Mouse (Mus musculus) heart, postnatal 10 days (tissue): ENCODE measurements around the gene Mpg. TPM values are rescaled to one million over a fixed set of nuclear protein-coding genes. Genes with fewer than 3 reads are reported as not detected.
A peak's percentile ranks its signal among the peaks of the same experiment; 100 is the strongest.

Source experiments
- DNase-seq, 2 experiments: peaks; one replicate each; pipeline ENCODE4 v3.0.0; 2021
- intact Hi-C: fragments of 180-260 bp; cut with DNase I; formaldehyde crosslinking; loops from one replicate; pipeline ENCODE4 v1.15.1; 2025
- total RNA-seq, 2 experiments: library from RNA; stranded (reverse); gene quantifications; 2 replicates each; pipeline ENCODE4 v1.2.3; 2021

Gene Mpg
- total RNA-seq, 2 experiments from 2014 or later, result 9.8 to 10.3 TPM

DNA sequence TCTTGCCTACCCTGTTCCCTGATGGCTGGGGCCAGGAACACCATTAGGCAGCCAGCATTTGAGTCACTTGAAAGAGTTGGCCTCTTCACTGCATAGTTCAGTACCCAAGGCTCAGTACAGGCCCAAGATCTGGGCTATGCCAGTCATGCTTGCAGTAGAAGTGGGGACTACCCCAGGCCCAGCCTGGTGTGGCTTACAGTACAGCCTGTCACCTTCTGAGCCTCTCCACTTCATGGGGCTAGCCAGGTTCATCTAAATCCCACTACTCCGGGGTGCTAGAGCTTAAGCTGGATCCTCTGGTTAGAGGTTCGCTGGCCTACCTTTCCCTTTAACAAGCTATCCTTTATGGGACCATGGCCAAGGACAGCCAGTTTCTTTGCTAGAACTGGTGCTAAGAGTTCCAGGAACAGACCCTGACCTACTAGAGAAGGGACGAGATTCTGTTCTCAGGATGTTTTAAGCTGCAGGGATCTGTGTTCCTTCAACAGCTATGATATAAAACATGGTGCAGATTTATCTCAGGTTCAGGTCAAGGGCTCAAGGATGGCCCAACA is 2.1 kb downstream of the Mpg start:
- intact Hi-C loops, result no loop called here
- DNase-seq, result no peak

DNA sequence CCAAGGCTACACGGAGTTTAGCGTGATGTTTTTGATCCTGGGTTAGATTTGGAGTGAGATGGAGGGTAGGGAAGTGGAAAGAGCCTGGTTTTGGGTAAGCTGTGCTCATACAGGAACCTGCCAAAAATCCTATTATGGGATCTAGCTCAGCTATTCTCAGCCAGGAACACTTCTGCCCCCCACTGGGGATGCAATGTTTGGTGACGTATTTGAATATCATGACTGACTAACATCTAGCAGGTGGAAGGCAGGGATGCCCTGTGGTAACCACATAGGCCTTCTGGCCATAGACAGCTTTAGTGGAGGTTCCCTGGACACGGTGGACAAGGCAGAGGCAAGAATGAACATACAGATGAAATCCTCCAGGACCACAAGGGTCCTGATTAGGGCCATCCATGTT is 3.9 kb downstream of the Mpg start:
- DNase-seq, result peak in 1 of 2 experiments; percentile 25
- intact Hi-C loops, result no loop called here

DNA sequence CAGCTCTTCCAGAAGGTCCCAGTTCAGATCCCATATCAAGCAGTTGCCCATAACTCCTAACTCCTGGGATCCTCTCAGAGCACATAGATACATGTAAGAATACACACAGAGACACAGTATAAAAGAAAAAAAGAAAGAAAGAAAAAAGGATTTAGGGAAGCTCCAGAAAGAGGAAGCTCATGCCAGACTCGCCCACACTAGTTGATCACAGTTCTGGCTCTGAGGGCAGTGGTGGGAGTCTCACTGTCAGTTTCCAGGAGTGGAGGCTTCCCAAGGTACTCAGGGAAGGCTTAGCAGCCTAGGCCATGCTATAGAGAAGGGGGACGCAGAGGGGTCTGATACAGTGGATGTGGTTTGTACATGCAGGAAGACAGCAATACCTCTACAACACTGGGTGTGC is 4.8 kb downstream of the Mpg start:
- no peak for DNase-seq
- intact Hi-C loops, result no loop called here

DNA sequence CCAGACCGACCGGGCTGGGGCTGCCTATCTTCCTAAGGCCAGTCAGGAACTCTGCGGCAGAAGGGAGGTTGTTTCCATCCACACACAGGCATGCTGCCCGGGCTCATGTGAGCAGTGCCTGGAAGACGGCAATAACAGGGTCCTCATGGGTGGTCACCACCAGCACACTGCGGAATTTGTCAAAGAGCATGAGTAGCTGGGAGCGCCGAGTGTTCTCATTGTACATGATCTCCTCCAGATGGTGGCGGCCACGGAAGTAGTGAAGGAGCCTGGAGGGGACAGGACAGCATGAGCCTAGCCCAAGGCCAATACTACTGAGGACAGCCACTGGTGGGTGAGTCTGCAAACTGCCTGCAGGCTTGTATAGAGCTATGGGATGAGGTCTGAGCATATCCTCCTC is 6.5 kb downstream of the Mpg start:
- peak in 1 of 2 experiments; percentile 37 for DNase-seq
- intact Hi-C loops, result no loop called here

DNA sequence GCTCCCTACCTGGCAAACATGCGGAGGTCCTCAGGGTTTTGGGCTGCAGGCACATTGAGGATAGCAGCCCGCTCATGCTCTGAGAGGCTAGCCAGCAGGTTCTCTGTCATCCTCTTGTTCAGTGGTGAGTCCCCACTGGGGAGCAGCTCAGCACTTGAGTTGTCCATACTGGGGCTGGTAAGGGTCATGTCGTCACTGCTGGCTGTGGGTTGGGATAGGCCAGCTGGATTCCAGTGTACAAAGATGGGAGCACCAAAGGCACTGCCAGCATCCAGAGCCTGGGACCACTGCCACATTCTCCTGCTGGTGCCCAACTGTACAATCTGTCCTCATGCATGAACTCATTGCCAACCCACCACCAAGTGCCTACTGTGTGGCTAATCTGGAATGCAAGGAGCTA is 7.6 kb downstream of the Mpg start:
- intact Hi-C loops, result no loop called here
- peak; percentile 45 to 47 for DNase-seq

DNA sequence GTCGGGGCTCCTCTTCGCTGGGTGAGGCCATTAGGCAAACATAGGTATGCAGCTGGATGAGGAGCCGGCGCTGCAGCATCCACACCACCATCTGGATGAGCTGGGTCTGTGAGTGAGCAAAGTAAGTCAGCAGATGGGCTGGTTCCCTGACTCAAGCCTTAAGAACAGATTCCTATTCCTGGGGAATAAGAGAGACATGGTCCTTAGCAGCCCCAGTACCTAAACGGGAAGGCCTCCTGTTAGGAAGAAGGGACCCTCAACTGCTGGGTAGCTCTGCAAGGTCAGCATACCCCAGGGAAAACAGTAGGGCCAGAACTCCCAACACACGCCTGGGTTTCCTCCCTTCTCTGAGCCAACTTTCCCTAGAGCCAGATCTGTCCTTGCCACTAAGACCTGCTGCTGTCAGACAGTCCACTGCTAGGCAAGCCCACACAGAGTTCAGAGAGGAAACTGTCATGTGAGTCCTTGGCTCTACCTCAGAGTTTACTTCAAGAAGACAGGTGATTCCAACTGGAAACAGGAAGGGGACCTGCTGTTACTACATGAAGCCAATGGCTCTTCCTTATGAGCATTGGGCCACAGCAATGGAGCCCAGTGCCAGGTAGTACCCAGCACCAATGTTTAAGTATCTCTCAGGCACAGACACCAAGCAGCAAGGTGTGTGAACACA is 8.6 kb downstream of the Mpg start:
- no peak for DNase-seq
- intact Hi-C loops, result no loop called here

DNA sequence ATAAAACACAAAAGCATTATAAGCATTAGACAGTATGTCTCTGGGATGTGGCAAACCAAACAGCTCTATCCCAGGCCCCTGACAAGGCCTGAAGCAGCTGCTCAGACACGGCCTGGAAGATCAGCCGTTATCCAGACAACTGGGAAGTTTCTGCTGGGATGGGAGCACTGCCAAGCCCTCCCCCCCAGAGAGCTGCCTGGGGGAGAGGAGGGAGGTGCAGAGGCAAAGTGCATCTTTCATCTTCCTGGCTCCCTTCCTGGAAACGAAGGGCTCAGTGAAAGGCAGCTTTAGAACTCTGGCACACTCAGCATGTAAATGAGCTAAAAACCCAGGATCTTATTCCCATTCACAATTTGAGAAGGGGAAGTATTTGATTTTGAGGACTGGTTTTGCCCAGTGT is 9.3 kb downstream of the Mpg start:
- peak; percentile 79 to 83 for DNase-seq
- intact Hi-C loops, result no loop called here

DNA sequence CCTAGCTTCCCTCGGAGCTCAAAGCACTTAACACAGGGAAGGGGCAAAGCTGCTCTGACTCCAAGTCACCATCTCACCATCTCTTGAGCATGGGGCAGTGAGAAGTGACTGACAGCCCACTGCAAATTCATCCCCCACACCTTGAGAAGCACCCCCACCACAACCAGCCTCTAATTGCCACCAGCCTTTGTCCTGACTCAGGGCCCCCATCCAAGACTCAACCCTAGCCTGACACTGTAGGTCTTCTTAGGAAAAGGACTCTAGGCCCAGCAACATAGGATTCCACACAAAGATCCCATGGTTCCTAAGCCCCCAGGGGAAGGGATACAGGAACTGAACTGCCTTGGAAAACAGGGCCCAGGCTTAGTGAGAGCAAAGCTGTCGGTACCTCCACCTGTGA is 9.8 kb downstream of the Mpg start:
- no peak for DNase-seq
- intact Hi-C loops, result no loop called here

DNA sequence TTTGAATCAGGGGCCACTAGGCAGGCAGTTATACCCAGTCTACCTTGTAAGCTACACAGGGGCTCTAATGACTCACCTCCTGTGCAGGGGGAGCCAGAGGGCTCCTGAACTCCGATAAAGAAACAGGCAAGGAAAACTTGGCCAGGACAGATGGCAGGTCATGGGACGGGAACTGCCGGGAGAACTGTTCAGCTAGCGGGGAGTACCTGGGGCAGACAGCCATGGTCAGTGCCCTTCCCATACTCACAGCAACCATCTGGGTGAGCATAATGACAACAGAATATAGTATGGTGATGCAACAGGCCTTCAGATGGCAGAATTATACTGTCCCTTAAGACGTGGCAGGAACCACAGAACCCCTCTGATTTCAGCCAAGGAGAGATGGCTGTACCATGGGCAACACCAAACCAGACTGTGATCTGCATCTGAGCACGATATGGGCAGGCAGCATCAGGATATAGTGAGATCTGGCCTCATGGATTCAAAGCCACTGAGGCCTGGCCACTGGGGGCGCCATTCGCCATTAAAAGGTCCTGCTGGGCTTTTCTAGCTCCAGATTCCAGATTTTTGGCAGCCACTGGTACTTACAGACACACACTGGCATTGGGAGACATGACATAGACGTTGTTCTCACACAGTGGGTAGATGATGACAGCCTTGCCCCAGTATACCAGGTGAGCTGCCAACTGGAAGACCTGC is 10.6 kb downstream of the Mpg start:
- peak; percentile 60 to 80 for DNase-seq
- intact Hi-C loops, result no loop called here

DNA sequence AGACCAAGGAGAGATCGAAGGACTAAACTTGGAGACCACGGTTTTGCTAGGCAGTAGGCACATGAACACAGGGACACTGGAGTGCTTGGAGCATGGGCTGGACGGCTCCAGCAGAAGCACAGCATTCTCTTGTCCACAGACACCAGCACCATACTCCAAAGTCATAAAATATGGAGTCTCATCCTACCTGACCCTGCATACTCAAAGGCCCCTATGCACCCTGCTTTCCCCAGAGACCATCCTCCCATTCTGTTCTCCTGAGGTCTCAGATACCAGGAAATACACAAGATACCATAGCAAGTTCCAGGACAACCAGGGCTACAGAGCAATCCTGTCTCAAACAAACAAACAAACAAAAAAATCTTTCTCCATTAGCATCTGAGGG is 11.1 kb downstream of the Mpg start:
- intact Hi-C loops, result no loop called here

DNA sequence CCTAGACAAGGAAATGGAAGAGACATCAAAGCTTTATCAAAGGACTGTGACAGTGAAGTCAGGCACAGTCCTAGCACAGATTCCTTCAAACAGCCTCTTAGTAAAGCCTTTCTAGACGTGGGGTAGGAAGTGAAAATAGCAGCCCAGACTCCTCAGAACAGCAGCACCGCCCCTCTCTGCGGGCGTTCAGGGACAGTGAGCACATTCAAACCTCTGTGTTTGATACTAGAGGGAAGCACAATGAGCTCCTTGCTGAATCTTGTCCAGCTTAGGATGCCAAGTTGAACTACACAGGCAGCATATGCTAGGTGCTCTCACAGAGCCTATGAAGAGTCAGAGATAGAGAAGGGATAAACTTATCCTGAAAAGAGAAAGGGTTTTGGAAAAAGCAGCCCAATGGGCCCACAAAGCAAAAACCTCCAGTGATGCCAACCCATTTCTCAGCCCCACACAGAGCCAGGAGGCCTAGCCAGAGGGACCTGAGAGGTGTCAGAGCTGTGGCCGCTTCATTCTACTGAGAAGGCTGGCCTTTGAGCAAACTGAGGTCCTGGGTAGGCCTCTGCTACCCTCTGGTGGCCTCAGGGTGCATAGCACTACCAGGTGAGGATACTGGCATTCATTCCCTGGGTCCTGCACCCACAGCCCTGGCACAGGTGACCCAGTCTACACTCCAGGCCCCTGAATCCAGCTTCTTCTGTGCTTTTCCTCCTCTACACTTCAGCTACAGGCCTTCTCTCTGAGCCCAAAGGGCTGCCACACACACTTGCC is 12.0 kb downstream of the Mpg start:
- intact Hi-C loops, result loop anchor here (1.0 kb wide), 2 partner anchors 21 to 56 kb away; no protein-coding TSS in a partner anchor
- peak; percentile 78 to 83 for DNase-seq

More for the DNA sequence above, 11.1 kb downstream of the Mpg start:
- no peak for DNase-seq

DNA sequence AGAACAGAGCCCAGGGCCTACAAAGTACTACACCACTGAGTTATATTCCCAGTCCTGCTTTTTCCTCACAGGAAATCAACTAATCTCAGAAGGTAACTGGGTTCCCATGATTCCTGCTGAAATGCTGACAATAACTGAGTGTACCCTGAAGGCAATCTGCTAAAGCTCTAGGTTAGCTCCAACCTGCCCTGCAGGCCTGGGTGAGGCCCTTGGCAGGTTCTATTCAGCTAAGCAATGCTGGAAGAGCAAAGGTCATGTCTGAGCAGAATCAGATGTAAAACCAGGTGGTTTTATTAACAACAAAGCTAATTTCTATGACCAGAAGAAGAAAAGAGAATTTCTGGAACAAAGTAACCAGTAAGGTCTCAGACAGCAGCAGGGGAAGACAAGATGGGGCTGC is 15.1 kb downstream of the Mpg start:
- intact Hi-C loops, result loop anchor here (5.0 kb wide), 2 partner anchors 34 to 46 kb away; partner anchors contain the start of genes Hbq1b and Snrnp25
- no peak for DNase-seq

DNA sequence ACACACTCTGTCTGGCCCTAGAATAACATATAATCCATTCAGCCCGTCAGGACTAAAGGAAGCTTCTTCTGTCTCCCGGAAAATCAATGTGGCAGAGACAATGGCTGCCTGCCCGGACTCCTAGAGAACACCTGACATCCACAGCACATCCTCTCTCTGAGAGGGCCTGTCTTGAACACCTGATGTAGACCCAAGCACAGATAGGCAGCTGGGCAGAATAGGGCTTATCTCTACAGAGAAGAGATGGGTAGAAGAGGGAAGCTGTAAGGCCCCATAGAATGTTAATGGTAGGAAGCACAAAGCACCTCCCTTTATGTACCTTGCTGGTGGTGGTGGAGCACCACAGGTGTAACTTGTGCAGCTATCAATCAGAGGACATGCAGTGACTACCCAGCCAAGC is 15.9 kb downstream of the Mpg start:
- DNase-seq, result no peak
- intact Hi-C loops, result loop anchor here (5.0 kb wide), 2 partner anchors 35 to 45 kb away; partner anchors contain the start of genes Hbq1b and Snrnp25

DNA sequence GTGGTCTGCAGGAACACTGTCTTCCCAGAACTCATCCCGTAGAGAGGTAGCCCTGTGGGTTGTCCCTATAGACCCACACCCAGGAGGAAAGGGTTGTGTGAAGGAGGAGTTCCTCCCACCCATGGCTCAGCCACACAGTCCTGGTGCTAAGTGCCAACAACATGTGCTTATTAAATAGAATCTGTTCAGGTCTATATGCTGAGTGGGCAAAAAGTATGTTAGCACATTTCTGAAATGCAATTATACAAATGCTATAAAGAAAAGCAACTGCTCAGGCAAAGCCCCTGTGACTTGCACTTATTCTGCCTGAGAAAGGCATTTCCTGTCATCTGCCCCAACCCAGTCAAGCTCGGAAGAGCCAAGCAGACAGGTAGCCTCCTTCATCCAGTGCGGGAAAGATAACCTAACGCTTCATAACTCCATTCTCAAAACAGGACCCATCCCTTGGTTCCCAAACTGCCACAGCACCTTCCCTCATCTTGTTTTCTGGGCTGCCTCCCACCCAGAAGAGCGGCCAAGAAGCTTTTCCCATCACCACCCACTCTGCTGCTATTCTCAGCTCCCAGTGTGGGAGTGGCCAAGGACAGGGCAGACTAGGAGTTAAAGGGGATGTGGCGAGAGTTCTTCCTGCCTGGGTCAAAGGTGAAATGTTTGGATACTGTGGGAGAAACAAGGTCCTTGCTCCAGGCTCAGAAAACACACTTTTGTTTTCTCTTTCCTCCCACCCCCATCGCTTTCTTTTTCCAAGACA is 17.1 kb downstream of the Mpg start:
- peak in 1 of 2 experiments; percentile 35 for DNase-seq
- intact Hi-C loops, result loop anchor here (5.0 kb wide), 2 partner anchors 36 to 44 kb away; partner anchors contain the start of genes Hbq1b and Snrnp25

DNA sequence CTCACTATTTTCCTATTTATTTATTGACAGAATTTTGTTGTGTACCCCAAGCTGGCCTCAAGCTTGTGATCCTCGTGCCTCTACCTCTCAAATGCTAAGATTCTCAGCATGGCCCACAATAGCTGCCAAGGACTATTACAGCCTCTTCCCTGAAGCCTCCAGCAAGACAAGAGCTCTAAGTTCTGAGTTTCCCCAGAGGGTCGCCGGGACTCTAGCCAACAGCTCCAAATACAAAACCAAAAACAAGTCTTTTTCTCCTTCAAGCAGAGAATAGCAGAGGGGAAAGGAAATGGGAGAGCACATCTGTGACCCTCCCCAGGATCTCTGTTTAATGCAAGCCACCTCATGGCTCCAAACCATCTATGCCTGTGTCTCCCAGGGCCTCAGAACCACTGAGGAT is 17.8 kb downstream of the Mpg start:
- peak; percentile 55 to 58 for DNase-seq
- intact Hi-C loops, result loop anchor here (5.0 kb wide), 2 partner anchors 37 to 43 kb away; partner anchors contain the start of genes Hbq1b and Snrnp25

DNA sequence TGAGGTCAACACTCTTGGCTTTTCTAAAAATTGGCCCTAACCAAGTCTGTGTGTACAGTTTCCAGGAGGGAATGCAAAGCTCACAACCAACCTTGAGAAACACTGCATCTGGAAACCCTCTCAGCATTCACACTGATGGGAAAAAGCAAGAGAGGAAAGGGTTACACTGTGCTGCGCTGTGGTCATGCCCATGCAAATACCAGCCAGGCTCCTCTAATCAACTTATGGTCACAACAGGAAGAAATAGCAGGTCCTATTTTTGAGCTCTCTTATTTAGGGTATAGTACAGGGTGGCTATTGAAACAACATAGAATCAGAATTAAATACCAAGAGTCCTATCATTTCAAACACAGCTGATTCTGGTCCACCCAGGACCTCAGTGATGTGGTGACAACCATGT is 18.3 kb downstream of the Mpg start:
- DNase-seq, result no peak
- intact Hi-C loops, result loop anchor here (5.0 kb wide), 2 partner anchors 37 to 43 kb away; partner anchors contain the start of genes Hbq1b and Snrnp25

DNA sequence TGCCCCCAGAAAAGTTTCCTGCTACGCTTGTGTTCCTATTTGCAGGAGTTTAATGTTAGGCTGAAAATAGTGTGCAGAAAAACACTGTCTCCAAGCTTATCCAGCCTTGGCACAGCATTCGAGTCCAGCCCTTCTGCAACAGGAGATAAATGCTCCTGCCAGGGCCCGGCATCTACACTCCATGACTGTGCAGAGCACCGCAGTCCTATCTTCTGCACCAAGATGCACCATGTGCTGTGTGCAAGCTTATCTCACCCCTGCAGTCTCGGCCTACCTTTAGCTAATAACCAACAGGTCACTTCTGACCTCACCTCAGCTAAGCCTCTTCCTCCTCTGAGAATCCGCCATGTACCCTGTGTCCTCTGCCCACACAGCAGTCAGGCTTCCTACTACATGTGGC is 19.3 kb downstream of the Mpg start:
- no peak for DNase-seq
- intact Hi-C loops, result no loop called here

DNA sequence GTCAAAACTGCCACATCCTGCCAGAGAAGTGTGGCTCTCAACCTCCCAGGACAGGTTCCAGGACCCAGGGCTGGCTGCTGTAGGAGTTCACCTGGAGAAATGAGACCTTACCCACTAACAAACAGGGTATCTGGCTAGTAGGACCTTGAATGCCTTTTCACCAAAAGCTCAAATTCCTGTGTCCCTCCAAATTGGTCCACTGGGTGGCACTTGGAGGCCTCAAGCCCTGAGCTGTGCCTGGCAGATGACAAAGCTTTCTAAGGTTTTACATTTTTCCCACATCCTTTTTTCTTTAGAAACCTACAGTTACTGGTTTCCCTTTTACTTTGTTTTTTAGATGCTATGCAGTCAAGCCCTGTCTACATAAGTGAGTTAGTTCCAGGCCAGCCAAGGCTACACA is 20.8 kb downstream of the Mpg start:
- DNase-seq, result no peak
- intact Hi-C loops, result no loop called here

DNA sequence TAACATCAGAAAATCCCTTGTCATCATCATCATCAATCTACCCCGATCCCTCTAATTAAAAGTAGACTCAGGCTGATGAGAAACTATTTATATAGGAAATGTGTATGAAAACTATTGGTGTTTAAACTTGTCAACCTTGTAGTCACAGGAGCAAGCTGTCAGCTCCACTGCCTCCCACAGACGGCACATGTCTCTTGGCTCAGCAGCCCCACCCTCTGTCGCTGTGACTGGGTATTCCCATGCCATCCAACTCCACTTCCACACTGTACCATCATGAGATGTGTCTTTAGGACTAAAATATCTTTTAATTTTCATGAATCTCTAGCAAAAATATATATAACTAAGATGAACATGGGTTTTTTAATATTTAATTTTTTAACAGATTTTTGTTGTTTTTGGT is 22.0 kb downstream of the Mpg start:
- intact Hi-C loops, result no loop called here

More for the DNA sequence above, 22.0 kb downstream of the Mpg start:
- no peak for DNase-seq
